Mouse (Mus musculus) C2C12 (cell line): ENCODE results near the gene Rabl6.

Source experiments
- CTCF ChIP-seq: IDR thresholded peaks from one replicate; pipeline ENCODE4 v1.5.1; 2011; ENCODE audit not compliant: control insufficient read depth, insufficient read depth, insufficient read length
- MAX ChIP-seq: IDR thresholded peaks from one replicate; pipeline ENCODE4 v1.6.1; 2011; ENCODE audit warnings: mild to moderate bottlenecking, control low read depth
- MYOD1 ChIP-seq: IDR thresholded peaks from one replicate; pipeline ENCODE4 v1.6.1; 2011; ENCODE audit warnings: low read depth; ENCODE audit not compliant: control insufficient read depth, insufficient read length

DNA sequence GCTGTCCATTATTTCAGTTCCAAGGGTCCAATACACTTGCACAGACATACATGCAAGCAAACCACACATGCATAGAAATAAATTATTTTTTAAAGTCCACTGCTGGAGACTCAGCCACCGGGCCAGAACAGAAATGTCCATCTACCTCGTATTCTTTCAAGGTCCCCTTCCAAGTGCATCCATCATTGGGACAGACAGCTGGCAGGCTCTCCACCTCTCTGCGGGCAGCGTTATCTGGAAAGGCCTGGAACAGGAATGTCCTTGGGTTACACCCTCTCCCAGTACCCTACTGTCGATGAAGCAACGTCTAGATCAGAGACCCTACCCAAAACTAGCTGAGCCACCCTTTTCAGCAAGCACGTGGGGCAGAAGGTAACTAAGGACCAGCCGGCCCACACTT, 71.8 kb downstream of the Rabl6 start:
- TF ChIP-seq CTCF = no peak
- no peak for TF ChIP-seq MYOD1
- no peak for TF ChIP-seq MAX
